Mouse (Mus musculus): ENCODE results near the gene Snn. TPM values are rescaled to one million over a fixed set of nuclear protein-coding genes. Genes with fewer than 3 reads are reported as not detected.
A peak's percentile ranks its signal among the peaks of the same experiment; 100 is the strongest.

Snn gene
- polyA plus RNA-seq, 1 experiment from 2014 or later, result 67.0 TPM

GRCm38 (mm10) chr16:11071887-11072286, 11.1 kb downstream of the Snn start:
- no peak for DNase-seq (ENCODE audit: extremely low spot score, low spot score)
- Histone ChIP-seq H3K4me1 (peaks cover 35% of the 10 kb centered on the region), H3K27me3 (ENCODE audit: poor library complexity, severe bottlenecking) (no peaks in the 10 kb centered on the region), H3K4me3 (no peak overlapping the region), H3K9me3 (no peaks in the 10 kb centered on the region), H3K36me3 (replicated peaks) (peaks cover 77% of the 10 kb centered on the region), H3K27ac (no peak overlapping the region)
- 89% methylated on average over 4 of the region's 4 CpGs for WGBS

- Histone ChIP-seq H3K27ac (no peak overlapping the region), H3K36me3 (replicated peaks) (peaks cover 82% of the 10 kb centered on the region), H3K9me3 (no peaks in the 10 kb centered on the region), H3K4me1 (peaks cover 29% of the 10 kb centered on the region), H3K4me3 (no peak overlapping the region), H3K27me3 (ENCODE audit: poor library complexity, severe bottlenecking) (no peaks in the 10 kb centered on the region)
- no peak for DNase-seq (ENCODE audit: extremely low spot score, low spot score)
- 87% methylated on average over 8 of the region's 8 CpGs for WGBS
Observed at GRCm38 (mm10) chr16:11072454-11072853, 11.7 kb downstream of the Snn start.

GRCm38 (mm10) chr16:11073060-11073459, 12.3 kb downstream of the Snn start:
- Histone ChIP-seq H3K4me3 (no peak overlapping the region), H3K36me3 (replicated peaks) (peaks cover 85% of the 10 kb centered on the region), H3K9me3 (no peaks in the 10 kb centered on the region), H3K27ac (no peak overlapping the region), H3K27me3 (ENCODE audit: poor library complexity, severe bottlenecking) (no peaks in the 10 kb centered on the region), H3K4me1 (peaks cover 23% of the 10 kb centered on the region)
- 84% methylated on average over 6 of the region's 6 CpGs for WGBS
- no peak for DNase-seq (ENCODE audit: extremely low spot score, low spot score)

GRCm38 (mm10) chr16:11077601-11078201, 17.0 kb downstream of the Snn start:
- Histone ChIP-seq H3K4me1 (no peaks in the 10 kb centered on the region), H3K27me3 (ENCODE audit: poor library complexity, severe bottlenecking) (no peaks in the 10 kb centered on the region), H3K9me3 (no peaks in the 10 kb centered on the region), H3K4me3 (no peak overlapping the region), H3K27ac (no peak overlapping the region), H3K36me3 (replicated peaks) (peaks cover 98% of the 10 kb centered on the region)
- WGBS, result 93% methylated on average over 9 of the region's 9 CpGs
- no peak for DNase-seq (ENCODE audit: extremely low spot score, low spot score)

GRCm38 (mm10) chr16:11078216-11078869, 17.6 kb downstream of the Snn start:
- Histone ChIP-seq H3K27ac (no peak overlapping the region), H3K36me3 (replicated peaks) (peaks cover 98% of the 10 kb centered on the region), H3K9me3 (no peaks in the 10 kb centered on the region), H3K4me1 (no peaks in the 10 kb centered on the region), H3K27me3 (ENCODE audit: poor library complexity, severe bottlenecking) (no peaks in the 10 kb centered on the region), H3K4me3 (no peak overlapping the region)
- no peak for DNase-seq (ENCODE audit: extremely low spot score, low spot score)
- 82% methylated on average over 3 of the region's 3 CpGs for WGBS

- no peak overlapping the region for H3K4me3 ChIP-seq
- no peaks in the 10 kb centered on the region for H3K9me3 ChIP-seq
- no peak overlapping the region for H3K27ac ChIP-seq
- H3K4me1 ChIP-seq, result peaks cover 16% of the 10 kb centered on the region
- H3K36me3 ChIP-seq (replicated peaks), result peaks cover 88% of the 10 kb centered on the region
- no peaks in the 10 kb centered on the region for H3K27me3 ChIP-seq (ENCODE audit: poor library complexity, severe bottlenecking)
- no peak for DNase-seq (ENCODE audit: extremely low spot score, low spot score)
- WGBS, result 94% methylated on average over 8 of the region's 8 CpGs
Observed at GRCm38 (mm10) chr16:11084181-11084580, 23.4 kb downstream of the Snn start.

GRCm38 (mm10) chr16:11086299-11086698, 25.6 kb downstream of the Snn start:
- WGBS, result 92% methylated on average over 3 of the region's 3 CpGs
- H3K27me3 ChIP-seq (ENCODE audit: poor library complexity, severe bottlenecking), result no peaks in the 10 kb centered on the region
- no peaks in the 10 kb centered on the region for H3K9me3 ChIP-seq
- H3K4me3 ChIP-seq, result no peak overlapping the region
- peaks cover 16% of the 10 kb centered on the region for H3K4me1 ChIP-seq
- H3K36me3 ChIP-seq (replicated peaks), result peaks cover 88% of the 10 kb centered on the region
- no peak overlapping the region for H3K27ac ChIP-seq
- DNase-seq (ENCODE audit: extremely low spot score, low spot score), result no peak

GRCm38 (mm10) chr16:11086856-11087588, 26.3 kb downstream of the Snn start:
- Histone ChIP-seq H3K4me1 (peaks cover 16% of the 10 kb centered on the region), H3K27ac (peak overlapping the region; percentile 59), H3K4me3 (no peak overlapping the region), H3K27me3 (ENCODE audit: poor library complexity, severe bottlenecking) (no peaks in the 10 kb centered on the region), H3K9me3 (no peaks in the 10 kb centered on the region), H3K36me3 (replicated peaks) (peaks cover 88% of the 10 kb centered on the region)
- WGBS, result 63% methylated on average over 5 of the region's 5 CpGs
- DNase-seq (ENCODE audit: extremely low spot score, low spot score), result no peak

- Histone ChIP-seq H3K9me3 (no peaks in the 10 kb centered on the region), H3K27ac (no peak overlapping the region), H3K4me1 (peaks cover 16% of the 10 kb centered on the region), H3K36me3 (replicated peaks) (peaks cover 71% of the 10 kb centered on the region), H3K4me3 (no peak overlapping the region), H3K27me3 (ENCODE audit: poor library complexity, severe bottlenecking) (no peaks in the 10 kb centered on the region)
- 86% methylated on average over 10 of the region's 10 CpGs for WGBS
- no peak for DNase-seq (ENCODE audit: extremely low spot score, low spot score)
Observed at GRCm38 (mm10) chr16:11090836-11091570, 30.3 kb downstream of the Snn start.

- Histone ChIP-seq H3K4me1 (peaks cover 8% of the 10 kb centered on the region), H3K4me3 (no peak overlapping the region), H3K27me3 (ENCODE audit: poor library complexity, severe bottlenecking) (no peaks in the 10 kb centered on the region), H3K27ac (no peak overlapping the region), H3K9me3 (no peaks in the 10 kb centered on the region), H3K36me3 (replicated peaks) (peaks cover 69% of the 10 kb centered on the region)
- DNase-seq (ENCODE audit: extremely low spot score, low spot score), result no peak
- 82% methylated on average over 4 of the region's 4 CpGs for WGBS
Observed at GRCm38 (mm10) chr16:11092061-11092460, 31.3 kb downstream of the Snn start.

GRCm38 (mm10) chr16:11092523-11092922, 31.8 kb downstream of the Snn start:
- DNase-seq (ENCODE audit: extremely low spot score, low spot score), result no peak
- Histone ChIP-seq H3K27me3 (ENCODE audit: poor library complexity, severe bottlenecking) (no peaks in the 10 kb centered on the region), H3K4me1 (peaks cover 3% of the 10 kb centered on the region; the same call in 1 of the 2 replicates), H3K27ac (no peak overlapping the region), H3K9me3 (no peaks in the 10 kb centered on the region), H3K4me3 (no peak overlapping the region), H3K36me3 (replicated peaks) (peaks cover 65% of the 10 kb centered on the region)
- WGBS, result 93% methylated on average over 3 of the region's 3 CpGs

GRCm38 (mm10) chr16:11093717-11094386, 33.1 kb downstream of the Snn start:
- H3K36me3 ChIP-seq (replicated peaks), result peaks cover 53% of the 10 kb centered on the region
- WGBS, result 92% methylated on average over 13 of the region's 13 CpGs

More at GRCm38 (mm10) chr16:11093717-11094386, 33.1 kb downstream of the Snn start:
- Histone ChIP-seq H3K4me1 (no peaks in the 10 kb centered on the region), H3K27ac (no peak overlapping the region), H3K9me3 (no peaks in the 10 kb centered on the region), H3K4me3 (no peak overlapping the region), H3K27me3 (ENCODE audit: poor library complexity, severe bottlenecking) (no peaks in the 10 kb centered on the region)
- DNase-seq (ENCODE audit: extremely low spot score, low spot score), result no peak
